Mouse (Mus musculus) gastrocnemius, adult 8-10 months (tissue): ENCODE measurements around the gene Pxt1. TPM values are rescaled to one million over a fixed set of nuclear protein-coding genes. Genes with fewer than 3 reads are reported as not detected.

Experiments
- total RNA-seq, 4 experiments: library from RNA; stranded (reverse); gene quantifications; 2 replicates each; pipeline ENCODE4 v1.2.4; 2022

The Pxt1 gene
- total RNA-seq, 4 experiments from 2014 or later, result not detected

Other genes with a start within 250 kb of the Pxt1 start
- 1 to 10 TPM in 1 of 4 experiments, under 1 TPM in 1, not detected in 2; 0.86 to 1.7 TPM for gene AC170998.1, start 217.8 kb downstream of the Pxt1 start, total RNA-seq
- gene Mapk13, start 174.5 kb downstream of the Pxt1 start, total RNA-seq, result under 1 TPM in 1 of 4 experiments, not detected in 3; 0.34 TPM
- 10 to 100 TPM; 13.2 to 16.5 (median 16.3) TPM for gene Brpf3, start 142.8 kb downstream of the Pxt1 start, total RNA-seq
- gene Pnpla1, start 85.4 kb downstream of the Pxt1 start, total RNA-seq, result not detected
- gene 4930539E08Rik, start 28.5 kb downstream of the Pxt1 start, total RNA-seq, result not detected
- gene Kctd20, start 8.1 kb upstream of the Pxt1 start, total RNA-seq, result 10 to 100 TPM; 27.0 to 38.6 (median 28.7) TPM
- 10 to 100 TPM; 19.5 to 22.5 (median 19.8) TPM for gene Stk38, start 64.2 kb upstream of the Pxt1 start, total RNA-seq
- gene Srsf3, start 88.8 kb upstream of the Pxt1 start, total RNA-seq, result 10 to 100 TPM; 29.4 to 43.1 (median 37.1) TPM
- gene Cdkn1a, start 147.1 kb upstream of the Pxt1 start, total RNA-seq, result 10 to 100 TPM in 3 of 4 experiments, 1 to 10 TPM in 1; 9.8 to 33.8 (median 12.1) TPM
- under 1 TPM in 3 of 4 experiments, not detected in 1; 0.24 to 0.61 (median 0.56) TPM for gene Rab44, start 170.3 kb upstream of the Pxt1 start, total RNA-seq